Mouse (Mus musculus): Measurements from ENCODE around the gene Dph2.

DNA sequence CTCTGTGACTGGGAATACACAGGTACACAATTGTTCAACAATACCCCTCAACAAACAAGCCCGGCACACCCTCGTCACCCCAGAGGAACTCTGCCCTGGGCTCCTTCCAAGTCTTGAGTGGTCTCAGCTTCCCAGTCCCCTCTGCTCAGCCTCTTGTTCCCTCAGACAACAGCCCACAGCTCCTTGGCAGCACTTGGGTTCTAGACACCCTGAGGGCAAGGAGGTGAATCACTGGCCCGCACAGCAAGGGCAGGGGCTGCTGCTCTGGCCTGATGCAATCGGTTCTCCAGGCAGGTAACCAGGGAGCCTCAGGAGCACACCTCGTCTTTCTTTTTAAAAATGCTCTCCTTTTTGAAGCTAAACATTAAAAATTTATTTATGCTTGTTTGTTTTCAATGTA is 41.4 kb upstream of the Dph2 start:
- TF ChIP-seq CTCF (IDR thresholded peaks at IDR 0.05; ENCODE audit: control insufficient read depth, insufficient read depth, insufficient replicate concordance, low read depth, low read length) = no peak
- no peak for TF ChIP-seq POLR2A (IDR thresholded peaks at IDR 0.05; ENCODE audit: control insufficient read depth, low read depth, low read length)
